Mouse (Mus musculus): ENCODE measurements around the gene Tkt.

Tkt gene

GRCm38 (mm10) chr14:30622556-30622955 is 74.4 kb downstream of the Tkt start:
- DNase-seq: no peak
